Mouse (Mus musculus): ENCODE data around the gene Mbnl2. TPM values are rescaled to one million over a fixed set of nuclear protein-coding genes. Genes with fewer than 3 reads are reported as not detected.
"Not testable (repeated sequence)": the region's sequence is repeated elsewhere in the genome, so short reads cannot be mapped to it uniquely, and the experiment has no call there.

Mbnl2 gene
- polyA plus RNA-seq, 1 experiment from 2014 or later: 146 TPM

DNA sequence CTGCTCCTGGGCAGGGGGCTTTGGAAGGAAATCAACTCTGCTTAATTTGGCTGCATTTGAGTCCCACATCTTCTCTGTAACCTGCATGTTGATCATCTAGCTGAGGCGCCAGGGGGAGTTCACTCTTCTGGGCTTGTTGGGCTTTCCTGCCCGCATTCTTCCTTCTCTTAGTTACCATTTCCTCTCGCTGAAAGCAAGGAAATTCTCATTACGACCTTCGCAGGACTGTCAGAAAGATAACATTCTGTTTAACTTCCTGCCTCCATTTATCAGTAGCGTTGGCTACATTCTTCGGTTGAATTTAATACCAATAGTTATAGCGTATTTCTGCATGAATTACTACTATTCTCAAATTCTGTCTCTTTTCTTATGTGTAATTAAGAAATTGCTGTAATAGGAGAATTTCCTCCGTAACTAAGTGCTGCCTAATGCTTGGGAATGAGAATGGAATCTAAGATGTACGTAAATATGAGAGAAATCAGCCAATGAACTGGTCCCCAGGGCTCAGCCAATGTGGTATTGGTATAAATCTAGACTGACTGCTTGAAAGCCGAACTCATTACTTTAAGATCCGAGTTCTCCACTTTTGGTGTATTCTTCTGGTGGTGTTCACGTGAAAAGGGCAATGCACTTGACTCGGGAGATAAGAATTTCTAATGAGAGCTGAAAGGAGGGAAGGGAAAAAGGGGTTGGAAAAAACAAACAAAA lies 76.8 kb downstream of the Mbnl2 start:
- H3K27me3 ChIP-seq: no peaks in the 10 kb centered on the region
- H3K27ac ChIP-seq: peak overlapping the region; percentile 96
- H3K4me3 ChIP-seq: no peak overlapping the region
- peaks cover under 1% of the 10 kb centered on the region; the same call in 1 of the 2 replicates for H3K9me3 ChIP-seq
- 39% methylated on average over 14 of the region's 14 CpGs for WGBS
- H3K4me2 ChIP-seq: peak overlapping the region; percentile 23
- H3K36me3 ChIP-seq: peaks cover 18% of the 10 kb centered on the region
- peaks cover 52% of the 10 kb centered on the region for H3K4me1 ChIP-seq
- H3K9ac ChIP-seq: peak overlapping the region; percentile 32; the same call in 1 of the 2 replicates
- ATAC-seq (ENCODE audit: insufficient number of reproducible peaks, insufficient read depth, low FRiP score, low TSS enrichment, low read depth): no peak

DNA sequence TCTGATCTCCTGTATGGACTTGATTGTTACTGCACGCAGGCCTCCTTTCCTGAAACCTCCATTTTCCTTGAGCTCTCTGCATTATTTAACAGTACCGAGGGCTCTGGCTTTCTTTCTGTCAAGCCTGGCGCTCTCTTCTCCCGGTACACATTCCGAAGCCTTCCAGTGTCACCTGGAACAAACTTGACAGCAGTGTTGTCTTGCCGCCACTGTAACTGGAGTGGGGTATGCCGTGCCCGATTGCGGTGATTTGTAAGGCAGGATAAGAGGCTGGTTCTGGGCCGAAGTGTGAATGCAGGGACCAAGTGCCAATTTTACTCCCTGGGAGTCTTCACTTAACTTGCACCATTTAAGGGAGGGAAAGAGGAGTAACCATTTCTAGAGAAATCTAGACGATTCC lies 77.7 kb downstream of the Mbnl2 start:
- Histone ChIP-seq H3K27ac (peak overlapping the region; percentile 96), H3K36me3 (peaks cover 13% of the 10 kb centered on the region), H3K27me3 (no peaks in the 10 kb centered on the region), H3K9me3 (no peaks in the 10 kb centered on the region), H3K9ac (no peak overlapping the region), H3K4me1 (peaks cover 46% of the 10 kb centered on the region), H3K4me3 (no peak overlapping the region), H3K4me2 (peak overlapping the region; percentile 11; the same call in 1 of the 2 replicates)
- ATAC-seq (ENCODE audit: insufficient number of reproducible peaks, insufficient read depth, low FRiP score, low TSS enrichment, low read depth): no peak
- 44% methylated on average over 11 of the region's 11 CpGs for WGBS

DNA sequence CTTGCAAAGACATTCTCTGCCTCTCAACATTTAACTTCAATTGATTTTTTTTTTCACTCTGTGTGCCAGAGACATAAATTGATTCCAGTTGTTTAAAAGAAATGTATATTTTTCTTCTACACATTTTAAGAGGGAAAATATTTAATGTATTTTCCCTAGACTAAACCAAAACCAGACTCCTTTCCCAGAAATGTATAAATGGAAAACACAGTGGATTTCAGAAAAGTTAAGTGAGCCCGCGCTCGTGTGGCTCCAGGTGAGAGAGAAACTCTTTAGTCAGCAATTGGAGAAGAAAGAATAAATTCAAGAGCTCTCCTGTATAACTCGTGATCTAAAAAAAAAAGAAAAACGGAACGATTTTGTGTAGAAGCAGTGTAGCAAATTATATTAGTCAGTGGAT lies 79.1 kb downstream of the Mbnl2 start:
- Histone ChIP-seq H3K27me3 (no peaks in the 10 kb centered on the region), H3K9me3 (no peaks in the 10 kb centered on the region), H3K9ac (no peak overlapping the region), H3K4me3 (no peak overlapping the region), H3K4me1 (peaks cover 45% of the 10 kb centered on the region), H3K36me3 (peaks cover 15% of the 10 kb centered on the region), H3K27ac (peak overlapping the region; percentile 96), H3K4me2 (peak overlapping the region; percentile 41)
- no peak for ATAC-seq (ENCODE audit: insufficient number of reproducible peaks, insufficient read depth, low FRiP score, low TSS enrichment, low read depth)
- 23% methylated on average over 6 of the region's 6 CpGs for WGBS

DNA sequence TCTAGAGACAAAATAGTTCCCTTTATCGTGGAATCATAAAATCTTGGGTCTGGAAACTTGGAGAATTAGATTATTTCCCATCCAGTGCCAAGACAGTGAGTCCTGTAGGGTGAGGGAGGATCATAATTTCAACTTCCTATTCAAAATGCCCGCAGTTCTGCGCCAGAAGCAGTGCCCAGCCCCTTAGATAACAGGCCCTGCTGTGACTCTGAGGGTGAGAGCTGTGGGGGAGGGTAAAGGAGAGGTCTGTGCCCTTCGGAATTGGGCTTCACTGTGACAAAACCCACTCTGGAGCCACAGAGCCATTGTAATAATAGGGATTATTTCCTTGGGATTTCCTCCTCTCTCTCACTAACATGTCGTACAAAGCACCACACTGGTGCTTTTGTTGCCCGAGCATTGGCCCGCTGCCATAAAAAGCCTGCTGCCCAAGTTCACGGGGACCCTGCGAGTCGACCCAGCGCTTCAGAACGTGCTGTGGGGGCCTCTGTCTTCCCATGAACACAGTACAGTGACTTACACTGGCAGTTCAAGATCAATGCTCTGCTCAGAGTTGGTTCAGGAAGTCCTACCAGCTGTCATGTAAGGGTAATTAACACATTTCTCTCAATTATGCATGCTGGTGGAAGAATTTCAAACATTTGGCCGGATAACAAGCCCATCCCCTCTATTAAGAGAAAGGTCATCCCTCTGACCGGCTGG lies 79.7 kb downstream of the Mbnl2 start:
- ATAC-seq (ENCODE audit: insufficient number of reproducible peaks, insufficient read depth, low FRiP score, low TSS enrichment, low read depth): peak; percentile 70
- 19% methylated on average over 14 of the region's 14 CpGs for WGBS
- Histone ChIP-seq H3K9ac (peak overlapping the region; percentile 16; the same call in 1 of the 2 replicates), H3K9me3 (no peaks in the 10 kb centered on the region), H3K4me3 (0 out of 2 replicates have a peak overlapping the region, but pooled peaks have one; percentile 2), H3K4me1 (peaks cover 49% of the 10 kb centered on the region), H3K27me3 (no peaks in the 10 kb centered on the region), H3K4me2 (peak overlapping the region; percentile 41), H3K36me3 (peaks cover 15% of the 10 kb centered on the region), H3K27ac (peak overlapping the region; percentile 96)

DNA sequence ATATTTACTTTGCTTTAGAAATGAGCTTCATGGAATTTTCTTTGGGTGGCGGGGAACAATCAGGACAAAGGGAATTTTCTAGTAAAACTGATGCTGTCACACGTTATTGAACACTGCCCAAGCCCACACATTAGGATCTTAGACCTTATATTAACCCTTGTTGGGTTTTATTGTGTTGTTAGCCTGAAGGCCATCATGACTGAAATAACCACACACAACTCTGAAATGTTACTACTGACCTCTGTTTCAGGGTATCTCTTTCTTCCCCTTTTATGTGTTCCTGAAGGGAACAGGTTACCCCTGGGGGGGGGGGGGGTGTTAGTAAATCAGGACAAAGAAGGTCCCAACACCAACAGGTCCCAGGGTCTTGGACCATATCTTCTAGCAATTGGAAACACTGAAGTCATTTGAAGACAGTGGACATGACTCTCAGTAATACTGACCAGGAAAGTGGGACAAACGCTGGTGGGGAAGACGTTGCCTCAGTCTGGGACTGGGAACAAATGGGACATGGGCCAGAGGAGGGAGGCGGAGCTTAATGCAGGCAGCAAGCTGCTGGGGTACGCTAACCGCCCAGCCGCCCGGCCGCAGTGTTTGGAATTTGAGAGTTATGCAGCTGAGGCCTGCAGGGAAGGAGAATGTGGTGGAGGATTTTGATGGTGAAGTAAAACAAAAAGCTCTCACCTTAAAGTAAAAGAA lies 80.4 kb downstream of the Mbnl2 start:
- ATAC-seq (ENCODE audit: insufficient number of reproducible peaks, insufficient read depth, low FRiP score, low TSS enrichment, low read depth): no peak
- WGBS: 79% methylated on average over 10 of the region's 10 CpGs

DNA sequence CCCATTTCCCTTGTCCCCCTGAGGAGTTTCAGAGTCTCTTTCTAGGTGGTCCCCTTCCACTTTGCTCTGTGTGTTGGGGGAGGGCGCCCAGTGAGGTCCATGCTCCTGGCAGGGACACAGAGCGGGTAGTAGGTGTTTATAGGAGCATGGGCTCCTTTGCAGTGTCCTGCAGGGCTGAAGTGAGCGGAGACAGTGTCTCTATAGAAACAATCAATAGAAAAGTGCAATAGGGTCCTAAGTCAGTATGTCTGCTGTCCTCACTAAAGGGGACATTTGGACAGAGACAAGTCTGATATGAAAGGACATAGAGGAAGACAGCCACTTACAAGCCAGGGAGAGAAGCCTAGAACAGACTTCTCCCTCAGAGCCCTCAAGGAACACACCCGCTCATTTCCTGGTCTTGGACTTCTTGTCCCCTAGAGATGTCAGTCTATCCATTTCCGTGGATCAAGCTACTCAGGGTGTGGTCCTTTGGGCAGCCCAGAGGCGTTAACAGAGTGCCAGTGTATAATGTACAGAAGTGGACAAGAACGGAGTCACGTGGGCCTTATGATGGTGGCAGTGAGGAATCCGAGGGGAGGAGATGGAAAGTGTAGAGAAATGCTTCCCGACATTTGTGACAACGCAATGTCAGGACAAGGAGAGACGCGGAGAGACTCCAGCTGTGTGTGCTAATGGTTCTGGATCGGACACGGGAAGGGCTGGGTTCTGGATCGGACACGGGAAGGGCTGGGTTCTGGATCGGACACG lies 82.0 kb downstream of the Mbnl2 start:
- Histone ChIP-seq H3K27ac (no peak overlapping the region; the same call in 1 of the 2 replicates), H3K27me3 (no peaks in the 10 kb centered on the region), H3K9ac (no peak overlapping the region), H3K4me1 (peaks cover 48% of the 10 kb centered on the region), H3K4me2 (no peak overlapping the region), H3K36me3 (peaks cover 19% of the 10 kb centered on the region), H3K4me3 (no peak overlapping the region), H3K9me3 (no peaks in the 10 kb centered on the region)
- no peak for ATAC-seq (ENCODE audit: insufficient number of reproducible peaks, insufficient read depth, low FRiP score, low TSS enrichment, low read depth)
- 97% methylated on average over 19 of the region's 19 CpGs for WGBS

More for the DNA sequence above, 80.4 kb downstream of the Mbnl2 start:
- Histone ChIP-seq H3K27me3 (no peaks in the 10 kb centered on the region), H3K4me2 (peak overlapping the region; percentile 41), H3K9ac (0 out of 2 replicates have a peak overlapping the region, but pooled peaks have one; percentile 16), H3K4me3 (no peak overlapping the region), H3K4me1 (peaks cover 50% of the 10 kb centered on the region), H3K27ac (peak overlapping the region; percentile 96), H3K9me3 (no peaks in the 10 kb centered on the region), H3K36me3 (peaks cover 16% of the 10 kb centered on the region)

DNA sequence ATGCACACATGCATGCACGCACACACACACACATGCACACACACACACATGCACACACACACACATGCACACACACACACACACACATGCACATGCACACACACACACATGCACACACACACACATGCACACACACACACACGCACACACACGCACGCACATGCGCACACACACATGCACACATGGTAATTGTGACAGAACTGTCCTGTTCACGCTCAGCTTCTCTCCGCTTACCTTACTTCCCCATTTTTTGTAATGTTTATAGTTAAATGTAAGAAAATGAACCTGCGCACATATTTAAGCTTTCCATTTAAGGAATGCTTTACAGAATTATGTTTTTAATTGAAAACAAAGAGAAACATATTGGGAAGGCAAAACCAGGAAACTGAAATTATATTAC lies 84.1 kb downstream of the Mbnl2 start:
- H3K27me3 ChIP-seq; ATAC-seq (ENCODE audit: insufficient number of reproducible peaks, insufficient read depth, low FRiP score, low TSS enrichment, low read depth); H3K27ac ChIP-seq; H3K9ac ChIP-seq; H3K4me3 ChIP-seq; H3K4me2 ChIP-seq; H3K9me3 ChIP-seq: not testable (repeated sequence)
- WGBS: 97% methylated on average over 8 of the region's 8 CpGs
- Histone ChIP-seq H3K36me3 (peaks cover 24% of the 10 kb centered on the region), H3K4me1 (peaks cover 36% of the 10 kb centered on the region)

DNA sequence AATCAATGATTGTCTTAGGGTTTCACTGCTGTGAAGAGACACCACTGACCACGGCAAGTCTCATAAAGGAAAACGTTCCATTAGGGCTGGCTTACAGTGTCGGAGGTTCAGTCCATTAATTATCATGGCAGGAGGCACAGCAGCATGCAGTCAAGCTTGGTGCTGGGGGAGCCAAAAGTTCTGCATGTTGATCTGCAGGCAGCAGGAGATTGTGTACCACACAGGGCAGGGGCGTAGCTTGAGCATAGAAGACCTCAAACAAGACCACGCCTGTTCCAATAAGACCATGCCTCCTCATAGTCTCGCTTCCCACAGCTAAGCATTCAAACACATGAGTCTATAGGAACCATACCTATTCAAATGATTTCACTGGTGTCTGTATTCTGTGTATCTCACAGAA lies 85.7 kb downstream of the Mbnl2 start:
- H3K27me3 ChIP-seq: no peaks in the 10 kb centered on the region
- H3K9ac ChIP-seq: no peak overlapping the region
- no peak overlapping the region for H3K4me2 ChIP-seq
- no peak for ATAC-seq (ENCODE audit: insufficient number of reproducible peaks, insufficient read depth, low FRiP score, low TSS enrichment, low read depth)
- H3K4me1 ChIP-seq: peaks cover 23% of the 10 kb centered on the region
- H3K4me3 ChIP-seq: no peak overlapping the region
- H3K27ac ChIP-seq: no peak overlapping the region
- peaks cover 24% of the 10 kb centered on the region for H3K36me3 ChIP-seq
- no peaks in the 10 kb centered on the region for H3K9me3 ChIP-seq
- WGBS: 91% methylated on average over 6 of the region's 6 CpGs

DNA sequence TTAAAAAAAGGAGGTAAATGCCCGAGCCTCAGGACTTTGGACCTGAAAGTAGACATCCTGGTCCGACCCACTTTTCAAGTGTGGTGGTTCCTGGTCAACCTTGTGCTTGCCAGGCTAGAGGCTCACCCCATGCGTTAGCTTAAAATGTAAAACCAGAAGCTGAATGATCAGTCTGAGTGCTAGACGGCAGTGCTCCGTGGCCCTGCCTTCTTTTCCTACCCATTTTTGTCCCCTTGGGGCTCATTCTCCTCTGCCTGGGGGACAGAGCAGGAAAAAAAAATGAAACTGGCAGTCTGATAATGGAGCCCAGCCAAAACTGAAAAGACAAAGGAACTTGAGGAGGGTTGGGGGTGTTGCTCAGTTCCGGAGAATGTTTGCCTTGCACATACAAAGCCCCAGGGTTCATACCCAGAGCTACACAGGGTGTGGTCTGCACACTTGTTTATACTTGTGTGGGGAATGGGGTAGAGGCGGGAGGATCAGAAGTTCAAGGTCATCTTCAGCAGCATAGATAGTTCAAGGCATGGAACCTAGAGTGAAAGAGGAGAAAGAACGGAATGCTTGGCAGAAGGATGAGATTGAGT lies 87.0 kb downstream of the Mbnl2 start:
- Histone ChIP-seq H3K27me3 (no peaks in the 10 kb centered on the region), H3K36me3 (peaks cover 31% of the 10 kb centered on the region), H3K27ac (no peak overlapping the region), H3K4me1 (peaks cover 25% of the 10 kb centered on the region), H3K9me3 (no peaks in the 10 kb centered on the region), H3K4me2 (no peak overlapping the region), H3K4me3 (no peak overlapping the region), H3K9ac (no peak overlapping the region)
- 61% methylated on average over 8 of the region's 8 CpGs for WGBS
- ATAC-seq (ENCODE audit: insufficient number of reproducible peaks, insufficient read depth, low FRiP score, low TSS enrichment, low read depth): no peak

DNA sequence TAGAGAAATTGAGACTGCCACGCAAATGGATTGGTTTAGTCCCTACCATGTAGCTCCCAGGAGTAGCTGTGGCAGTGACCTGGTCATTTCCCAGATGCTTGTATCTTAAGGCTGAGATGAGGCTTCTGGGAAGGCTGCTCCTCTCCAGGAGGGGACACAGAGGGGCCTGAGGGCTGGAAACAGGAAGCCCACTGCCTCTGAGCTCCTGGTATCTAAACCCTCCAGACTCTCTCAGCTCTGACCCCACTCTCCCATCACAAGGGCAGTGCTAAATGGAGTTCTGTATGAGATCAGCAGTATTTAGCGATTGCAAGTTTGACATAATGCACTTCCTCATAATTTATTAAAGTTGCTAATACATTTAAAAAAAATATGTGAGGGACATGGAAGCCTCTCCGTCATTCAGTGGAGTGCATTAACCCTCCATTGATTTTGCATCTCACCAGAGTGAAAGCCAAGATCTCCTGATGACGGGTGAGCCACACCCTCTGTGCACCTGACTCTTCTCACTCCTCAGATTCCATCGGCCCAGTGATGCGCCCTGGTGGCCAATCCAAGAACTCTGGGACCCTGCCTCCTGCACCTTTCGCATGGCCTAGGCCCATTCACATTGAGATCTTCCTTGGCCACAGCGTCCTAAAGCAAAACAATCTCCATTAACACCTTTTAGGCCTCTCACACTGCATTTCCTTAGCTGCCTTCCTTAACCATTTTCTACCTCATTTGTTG lies 87.8 kb downstream of the Mbnl2 start:
- H3K27ac ChIP-seq: no peak overlapping the region
- 72% methylated on average over 8 of the region's 8 CpGs for WGBS
- no peaks in the 10 kb centered on the region for H3K27me3 ChIP-seq

More for the DNA sequence above, 87.8 kb downstream of the Mbnl2 start:
- Histone ChIP-seq H3K4me1 (peaks cover 31% of the 10 kb centered on the region), H3K4me3 (no peak overlapping the region), H3K4me2 (no peak overlapping the region), H3K9me3 (no peaks in the 10 kb centered on the region), H3K36me3 (peaks cover 29% of the 10 kb centered on the region), H3K9ac (no peak overlapping the region)
- ATAC-seq (ENCODE audit: insufficient number of reproducible peaks, insufficient read depth, low FRiP score, low TSS enrichment, low read depth): no peak
